Mouse (Mus musculus): ENCODE measurements around the gene Tldc2. TPM values are rescaled to one million over a fixed set of nuclear protein-coding genes. Genes with fewer than 3 reads are reported as not detected.

The Tldc2 gene
- total RNA-seq (2015; ENCODE audit: low replicate concordance) (not detected in 2 replicates), total RNA-seq (2017; ENCODE audit: low replicate concordance) (not detected in 2 replicates)

GRCm38 (mm10) chr2:157086796-157087195 is at the start of gene Tldc2:
TSS of gene Tldc2 (plus strand) at chr2:157087055.
- no peak for ATAC-seq (replicated peaks; ENCODE audit: low FRiP score, poor library complexity, severe bottlenecking)

- ATAC-seq (replicated peaks; ENCODE audit: low FRiP score, poor library complexity, severe bottlenecking), result no peak
These were observed 49.6 kb upstream of the Tldc2 start for GRCm38 (mm10) chr2:157037303-157037702.

- ATAC-seq (replicated peaks; ENCODE audit: low FRiP score, poor library complexity, severe bottlenecking), result no peak
These were observed 46.8 kb upstream of the Tldc2 start for GRCm38 (mm10) chr2:157039900-157040648.

GRCm38 (mm10) chr2:157040649-157041046 is 46.2 kb upstream of the Tldc2 start:
- no peak for ATAC-seq (replicated peaks; ENCODE audit: low FRiP score, poor library complexity, severe bottlenecking)

- no peak for ATAC-seq (replicated peaks; ENCODE audit: low FRiP score, poor library complexity, severe bottlenecking)
These were observed 45.4 kb upstream of the Tldc2 start for GRCm38 (mm10) chr2:157041421-157041820.

GRCm38 (mm10) chr2:157043556-157043955 is 43.3 kb upstream of the Tldc2 start:
- ATAC-seq (replicated peaks; ENCODE audit: low FRiP score, poor library complexity, severe bottlenecking), result no peak

- no peak for ATAC-seq (replicated peaks; ENCODE audit: low FRiP score, poor library complexity, severe bottlenecking)
These were observed 42.9 kb upstream of the Tldc2 start for GRCm38 (mm10) chr2:157043987-157044386.

- no peak for ATAC-seq (replicated peaks; ENCODE audit: low FRiP score, poor library complexity, severe bottlenecking)
These were observed 40.9 kb upstream of the Tldc2 start for GRCm38 (mm10) chr2:157045932-157046331.

- no peak for ATAC-seq (replicated peaks; ENCODE audit: low FRiP score, poor library complexity, severe bottlenecking)
These were observed 39.9 kb upstream of the Tldc2 start for GRCm38 (mm10) chr2:157046956-157047355.

GRCm38 (mm10) chr2:157048395-157049181 is 38.3 kb upstream of the Tldc2 start:
- ATAC-seq (replicated peaks; ENCODE audit: low FRiP score, poor library complexity, severe bottlenecking), result no peak

GRCm38 (mm10) chr2:157049831-157050243 is 37.0 kb upstream of the Tldc2 start:
- no peak for ATAC-seq (replicated peaks; ENCODE audit: low FRiP score, poor library complexity, severe bottlenecking)

- ATAC-seq (replicated peaks; ENCODE audit: low FRiP score, poor library complexity, severe bottlenecking), result no peak
These were observed 34.4 kb upstream of the Tldc2 start for GRCm38 (mm10) chr2:157052448-157052847.

GRCm38 (mm10) chr2:157053124-157053523 is 33.7 kb upstream of the Tldc2 start:
- ATAC-seq (replicated peaks; ENCODE audit: low FRiP score, poor library complexity, severe bottlenecking), result no peak

GRCm38 (mm10) chr2:157053787-157054186 is 33.1 kb upstream of the Tldc2 start:
- no peak for ATAC-seq (replicated peaks; ENCODE audit: low FRiP score, poor library complexity, severe bottlenecking)

- ATAC-seq (replicated peaks; ENCODE audit: low FRiP score, poor library complexity, severe bottlenecking), result no peak
These were observed 32.6 kb upstream of the Tldc2 start for GRCm38 (mm10) chr2:157054297-157054696.

- ATAC-seq (replicated peaks; ENCODE audit: low FRiP score, poor library complexity, severe bottlenecking), result no peak
These were observed 32.0 kb upstream of the Tldc2 start for GRCm38 (mm10) chr2:157054816-157055215.

- no peak for ATAC-seq (replicated peaks; ENCODE audit: low FRiP score, poor library complexity, severe bottlenecking)
These were observed 31.1 kb upstream of the Tldc2 start for GRCm38 (mm10) chr2:157055721-157056120.

GRCm38 (mm10) chr2:157057186-157057585 is 29.7 kb upstream of the Tldc2 start:
- ATAC-seq (replicated peaks; ENCODE audit: low FRiP score, poor library complexity, severe bottlenecking), result no peak

- no peak for ATAC-seq (replicated peaks; ENCODE audit: low FRiP score, poor library complexity, severe bottlenecking)
These were observed 29.1 kb upstream of the Tldc2 start for GRCm38 (mm10) chr2:157057758-157058157.

- no peak for ATAC-seq (replicated peaks; ENCODE audit: low FRiP score, poor library complexity, severe bottlenecking)
These were observed 28.4 kb upstream of the Tldc2 start for GRCm38 (mm10) chr2:157058342-157058998.

Measured in erythroblast, adult 5-6 weeks (primary cell).